Mouse (Mus musculus): Measurements from ENCODE around the gene Arcn1. TPM values are rescaled to one million over a fixed set of nuclear protein-coding genes. Genes with fewer than 3 reads are reported as not detected.

Gene Arcn1
- polyA plus RNA-seq, 1 experiment from 2014 or later = 92.3 TPM

- no peak for TF ChIP-seq CTCF (IDR thresholded peaks at IDR 0.05)
- no peak for TF ChIP-seq EP300 (IDR thresholded peaks at IDR 0.05)
- peaks cover 5% of the 10 kb centered on the region; the same call in 1 of the 2 replicates for H3K4me1 ChIP-seq (ENCODE audit: insufficient read depth, low read depth, low read length)
- H3K9ac ChIP-seq (replicated peaks; ENCODE audit: low read depth) = no peak overlapping the region
- no peak overlapping the region for H3K4me3 ChIP-seq (ENCODE audit: low read depth, low read length)
- ATAC-seq (no peak), DNase-seq (ENCODE audit: low spot score) (no peak)
- H3K4me2 ChIP-seq (replicated peaks; ENCODE audit: low read depth, low read length) = no peak overlapping the region
- H3K9me3 ChIP-seq (ENCODE audit: low read length) = 0 out of 2 replicates have a peak, but pooled peaks cover 5% of the 10 kb centered on the region
- H3K27me3 ChIP-seq (replicated peaks; ENCODE audit: insufficient read depth, low read length) = no peaks in the 10 kb centered on the region
- 63% methylated on average over 2 of the region's 2 CpGs for WGBS
- no peaks in the 10 kb centered on the region for H3K36me3 ChIP-seq (ENCODE audit: insufficient read depth, low read length)
- H3K27ac ChIP-seq (ENCODE audit: low read length) = no peak overlapping the region
Observed at GRCm38 (mm10) chr9:44736301-44736700, 31.3 kb downstream of the Arcn1 start.

- no peak overlapping the region for H3K9ac ChIP-seq (replicated peaks; ENCODE audit: low read depth)
- H3K27ac ChIP-seq (ENCODE audit: low read length) = no peak overlapping the region
- WGBS = 73% methylated on average over 6 of the region's 6 CpGs
Observed at GRCm38 (mm10) chr9:44735886-44736285, 31.8 kb downstream of the Arcn1 start.

GRCm38 (mm10) chr9:44734524-44735494, 32.8 kb downstream of the Arcn1 start, which contains the start of gene Phldb1:
Gene Phldb1 (minus strand): TSS chr9:44735198.
- H3K27ac ChIP-seq (ENCODE audit: low read length) = peak within 1 kb of the TSS; percentile 88
- ATAC-seq (peak; percentile 76), DNase-seq (ENCODE audit: low spot score) (peak; percentile 92)
- H3K4me2 ChIP-seq (replicated peaks; ENCODE audit: low read depth, low read length) = peak within 1 kb of the TSS; percentile 82
- no peak for TF ChIP-seq EP300 (IDR thresholded peaks at IDR 0.05)
- TF ChIP-seq CTCF (IDR thresholded peaks at IDR 0.05) = peak; percentile 66
- H3K27me3 ChIP-seq (replicated peaks; ENCODE audit: insufficient read depth, low read length) = no peaks in the 10 kb centered on the region
- peak within 1 kb of the TSS; percentile 62 for H3K4me3 ChIP-seq (ENCODE audit: low read depth, low read length)
- no peaks in the 10 kb centered on the region for H3K36me3 ChIP-seq (ENCODE audit: insufficient read depth, low read length)
- H3K9ac ChIP-seq (replicated peaks; ENCODE audit: low read depth) = peak within 1 kb of the TSS; percentile 66
- H3K4me1 ChIP-seq (ENCODE audit: insufficient read depth, low read depth, low read length) = peaks cover 5% of the 10 kb centered on the region; the same call in 1 of the 2 replicates
- 0 out of 2 replicates have a peak, but pooled peaks cover 5% of the 10 kb centered on the region for H3K9me3 ChIP-seq (ENCODE audit: low read length)
- 2% methylated on average over 40 of the region's 47 CpGs for WGBS

More at GRCm38 (mm10) chr9:44735886-44736285, 31.8 kb downstream of the Arcn1 start:
- no peak overlapping the region for H3K4me3 ChIP-seq (ENCODE audit: low read depth, low read length)
- peaks cover 5% of the 10 kb centered on the region; the same call in 1 of the 2 replicates for H3K4me1 ChIP-seq (ENCODE audit: insufficient read depth, low read depth, low read length)
- TF ChIP-seq CTCF (IDR thresholded peaks at IDR 0.05) (no peak), EP300 (IDR thresholded peaks at IDR 0.05) (no peak)
- H3K4me2 ChIP-seq (replicated peaks; ENCODE audit: low read depth, low read length) = no peak overlapping the region
- H3K9me3 ChIP-seq (ENCODE audit: low read length) = 0 out of 2 replicates have a peak, but pooled peaks cover 5% of the 10 kb centered on the region
- ATAC-seq (no peak), DNase-seq (ENCODE audit: low spot score) (no peak)
- no peaks in the 10 kb centered on the region for H3K36me3 ChIP-seq (ENCODE audit: insufficient read depth, low read length)
- H3K27me3 ChIP-seq (replicated peaks; ENCODE audit: insufficient read depth, low read length) = no peaks in the 10 kb centered on the region

GRCm38 (mm10) chr9:44733671-44734523, 33.7 kb downstream of the Arcn1 start:
- H3K36me3 ChIP-seq (ENCODE audit: insufficient read depth, low read length) = no peaks in the 10 kb centered on the region
- peak overlapping the region; percentile 62 for H3K4me3 ChIP-seq (ENCODE audit: low read depth, low read length)
- H3K4me2 ChIP-seq (replicated peaks; ENCODE audit: low read depth, low read length) = peak overlapping the region; percentile 82
- 0 out of 2 replicates have a peak, but pooled peaks cover 5% of the 10 kb centered on the region for H3K9me3 ChIP-seq (ENCODE audit: low read length)
- H3K4me1 ChIP-seq (ENCODE audit: insufficient read depth, low read depth, low read length) = peaks cover 5% of the 10 kb centered on the region; the same call in 1 of the 2 replicates
- WGBS = 1% methylated on average over 58 of the region's 79 CpGs
- no peaks in the 10 kb centered on the region for H3K27me3 ChIP-seq (replicated peaks; ENCODE audit: insufficient read depth, low read length)
- H3K9ac ChIP-seq (replicated peaks; ENCODE audit: low read depth) = peak overlapping the region; percentile 66
- peak; percentile 54 for ATAC-seq
- DNase-seq (ENCODE audit: low spot score) = peak; percentile 74
- H3K27ac ChIP-seq (ENCODE audit: low read length) = peak overlapping the region; percentile 88
- TF ChIP-seq EP300 (IDR thresholded peaks at IDR 0.05) = no peak
- no peak for TF ChIP-seq CTCF (IDR thresholded peaks at IDR 0.05)

GRCm38 (mm10) chr9:44732921-44733530, 34.6 kb downstream of the Arcn1 start:
- peak overlapping the region; percentile 82 for H3K4me2 ChIP-seq (replicated peaks; ENCODE audit: low read depth, low read length)
- TF ChIP-seq CTCF (IDR thresholded peaks at IDR 0.05) (no peak), EP300 (IDR thresholded peaks at IDR 0.05) (no peak)
- ATAC-seq = no peak
- 47% methylated on average over 12 of the region's 12 CpGs for WGBS
- H3K9me3 ChIP-seq (ENCODE audit: low read length) = 0 out of 2 replicates have a peak, but pooled peaks cover 4% of the 10 kb centered on the region
- peaks cover 5% of the 10 kb centered on the region; the same call in 1 of the 2 replicates for H3K4me1 ChIP-seq (ENCODE audit: insufficient read depth, low read depth, low read length)
- H3K27me3 ChIP-seq (replicated peaks; ENCODE audit: insufficient read depth, low read length) = no peaks in the 10 kb centered on the region
- no peaks in the 10 kb centered on the region for H3K36me3 ChIP-seq (ENCODE audit: insufficient read depth, low read length)
- H3K4me3 ChIP-seq (ENCODE audit: low read depth, low read length) = peak overlapping the region; percentile 62
- H3K27ac ChIP-seq (ENCODE audit: low read length) = peak overlapping the region; percentile 88
- peak; percentile 24 for DNase-seq (ENCODE audit: low spot score)
- H3K9ac ChIP-seq (replicated peaks; ENCODE audit: low read depth) = peak overlapping the region; percentile 66
